Mouse (Mus musculus) monocyte, adult 2 months (primary cell): Measurements from ENCODE around the gene Abcb1b.
"Not testable (repeated sequence)": the region's sequence is repeated elsewhere in the genome, so short reads cannot be mapped to it uniquely, and the experiment has no call there.

Source experiments
- DNase-seq, 2 experiments: peaks; one replicate each; pipeline ENCODE4 v3.0.0; 2022; ENCODE audit warnings: low spot score in 2 of 2, low read depth in 1 of 2

Gene Abcb1b

GRCm38 (mm10) chr5:8797987-8798751 is at the start of gene Abcb1b:
TSS of gene Abcb1b (plus strand) at chr5:8798147.
- DNase-seq, result peak; percentile 16 to 18

- DNase-seq, result no peak
These were observed 25.1 kb upstream of the Abcb1b start for GRCm38 (mm10) chr5:8772866-8773265.

DNA sequence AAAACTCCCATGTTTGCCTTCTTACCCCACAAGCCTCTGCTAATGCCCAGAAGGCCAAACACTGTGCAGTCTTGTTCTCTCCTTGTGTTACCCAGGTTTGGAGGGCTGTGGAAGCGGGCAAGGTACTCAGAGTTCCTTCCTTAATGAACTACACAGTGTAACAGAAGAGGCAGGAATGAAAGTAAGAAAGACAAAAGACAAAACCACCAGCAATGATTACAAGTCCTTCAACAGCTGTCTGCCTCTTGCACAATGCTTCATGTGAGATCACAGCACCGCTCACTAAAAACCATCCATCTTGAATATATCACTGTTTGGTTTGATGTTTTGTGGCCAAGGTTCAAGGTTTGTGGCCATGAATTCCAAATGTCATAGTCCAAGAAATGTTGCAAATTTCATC is 19.6 kb upstream of the Abcb1b start:
- DNase-seq, result no peak

DNA sequence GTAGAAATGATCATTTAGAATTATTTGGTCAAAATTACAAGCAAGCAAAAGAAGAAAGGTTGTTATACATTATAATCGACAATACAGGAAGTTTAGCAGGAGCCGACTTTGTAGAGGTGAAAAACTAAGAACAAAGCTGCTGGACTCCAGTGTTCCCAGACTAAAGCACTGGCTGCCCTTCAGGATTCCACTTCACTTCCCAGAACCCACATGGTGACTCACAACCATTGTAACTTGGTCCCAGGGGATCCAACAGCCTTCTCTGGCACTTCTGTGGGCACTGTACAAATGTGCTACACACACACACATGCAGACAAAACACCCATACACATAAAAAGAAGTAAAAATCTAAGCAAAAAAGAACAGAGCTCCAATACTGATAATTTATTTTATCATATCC is 19.2 kb upstream of the Abcb1b start:
- DNase-seq, result no peak

GRCm38 (mm10) chr5:8792281-8792680 is 5.7 kb upstream of the Abcb1b start:
- no peak for DNase-seq

GRCm38 (mm10) chr5:8798752-8799115 is 787 bp downstream of the Abcb1b start:
- no peak for DNase-seq

- peak in 1 of 2 experiments; percentile 10 for DNase-seq
These were observed 7.8 kb downstream of the Abcb1b start for GRCm38 (mm10) chr5:8805742-8806141.

- no peak for DNase-seq
These were observed 9.4 kb downstream of the Abcb1b start for GRCm38 (mm10) chr5:8807137-8808004.

DNA sequence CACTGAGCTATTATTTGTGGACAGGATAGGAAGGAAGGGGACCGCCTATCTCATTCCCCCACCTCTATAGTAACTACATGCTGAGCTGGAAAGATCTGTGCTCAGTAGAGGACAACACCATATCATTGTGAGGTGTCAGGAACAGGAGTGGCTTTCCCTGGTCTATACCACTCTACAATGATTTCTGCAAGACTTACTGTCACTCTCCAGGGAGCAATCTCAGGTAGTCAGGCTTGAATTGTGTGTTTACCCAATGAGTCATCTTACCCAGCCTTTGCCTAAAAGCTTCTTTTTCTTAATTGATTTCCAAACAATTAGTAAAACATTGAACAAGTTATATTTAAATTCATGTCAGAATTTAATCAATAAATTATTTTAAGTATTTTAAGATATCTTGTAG is 15.9 kb downstream of the Abcb1b start:
- DNase-seq, result no peak

DNA sequence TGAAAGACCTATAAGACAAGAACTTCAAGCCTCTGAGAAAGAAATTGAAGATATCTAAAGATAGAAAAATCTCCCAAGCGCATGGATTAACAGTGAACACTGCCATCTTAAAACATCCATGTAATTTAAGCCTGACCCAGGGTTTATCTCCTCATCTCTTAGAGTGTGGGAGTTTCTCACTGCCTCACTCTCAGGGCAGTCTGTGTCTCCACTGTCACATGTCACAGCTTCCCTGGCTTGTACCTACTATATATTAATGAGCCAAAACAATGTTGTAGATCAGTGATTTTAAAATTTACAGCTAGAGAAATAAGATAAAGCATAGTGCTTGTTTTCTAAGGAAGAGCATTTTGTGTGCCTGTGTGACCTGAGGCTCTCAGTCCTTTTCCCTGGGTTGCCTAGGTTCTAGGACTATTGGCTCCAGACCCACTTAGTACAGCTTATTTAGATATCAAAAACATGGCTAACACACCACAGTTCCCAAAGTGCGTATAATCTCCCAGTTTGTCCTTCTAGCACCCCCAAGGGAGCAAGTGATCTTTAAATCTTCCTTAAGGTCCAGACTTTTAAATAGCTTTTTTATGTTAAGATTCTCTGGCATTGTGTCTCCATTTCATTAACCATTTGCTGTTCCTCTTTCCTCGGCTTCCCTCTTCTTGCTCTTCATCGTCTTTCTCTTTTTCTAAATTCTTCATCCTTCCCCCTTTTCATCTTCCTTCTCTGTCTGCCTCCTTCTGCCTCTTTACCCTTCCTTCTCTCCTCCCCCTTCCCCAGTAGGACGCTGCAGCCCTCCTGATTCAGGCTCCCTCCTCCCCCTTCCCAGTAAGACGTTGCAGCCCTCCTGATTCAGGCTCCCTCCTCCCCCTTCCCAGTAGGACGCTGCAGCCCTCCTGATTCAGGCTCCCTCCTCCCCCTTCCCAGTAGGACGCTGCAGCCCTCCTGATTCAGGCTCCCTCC is 22.0 kb downstream of the Abcb1b start:
- no peak for DNase-seq

- DNase-seq, result not testable (repeated sequence)
These were observed 22.7 kb downstream of the Abcb1b start for GRCm38 (mm10) chr5:8820592-8821104.

GRCm38 (mm10) chr5:8838661-8839438 is 40.9 kb downstream of the Abcb1b start:
- no peak for DNase-seq

DNA sequence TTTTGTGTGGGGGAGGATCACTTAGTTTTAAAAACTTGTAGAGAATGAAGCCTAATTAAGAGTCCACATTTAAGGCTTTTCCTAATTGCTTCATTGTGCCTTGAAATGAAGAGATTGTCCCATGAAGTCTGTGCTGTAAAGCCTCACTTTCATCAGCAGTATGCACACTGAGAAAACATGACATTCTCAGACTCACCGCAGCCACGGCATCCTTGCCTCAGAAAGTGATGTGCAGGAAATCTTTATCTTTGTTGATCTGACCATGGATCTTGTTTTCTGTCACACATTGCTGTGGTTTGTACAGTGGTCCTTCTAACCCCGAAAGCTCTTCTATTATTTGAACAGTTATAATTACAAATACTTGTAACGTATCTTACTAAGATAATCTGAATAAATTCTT is 41.7 kb downstream of the Abcb1b start:
- DNase-seq, result no peak

DNA sequence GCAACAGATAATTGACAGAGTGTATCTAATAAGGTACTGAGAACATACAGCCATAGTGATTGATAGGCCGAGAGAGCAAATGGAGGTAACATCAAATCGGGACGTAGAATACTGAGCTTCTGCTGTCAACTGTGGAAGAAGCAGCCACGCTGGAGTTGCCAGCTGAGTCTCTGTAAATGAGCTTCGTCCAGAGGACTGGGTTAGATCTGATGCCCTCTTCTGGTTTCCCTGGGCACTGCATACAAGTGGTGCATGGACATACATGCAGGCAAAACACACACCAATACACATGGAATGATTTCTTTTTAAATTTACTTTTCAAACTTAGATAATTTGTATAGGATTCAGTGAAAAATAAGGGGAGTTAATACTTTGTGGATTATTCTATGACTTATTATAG is 42.9 kb downstream of the Abcb1b start:
- peak; percentile 16 to 29 for DNase-seq

DNA sequence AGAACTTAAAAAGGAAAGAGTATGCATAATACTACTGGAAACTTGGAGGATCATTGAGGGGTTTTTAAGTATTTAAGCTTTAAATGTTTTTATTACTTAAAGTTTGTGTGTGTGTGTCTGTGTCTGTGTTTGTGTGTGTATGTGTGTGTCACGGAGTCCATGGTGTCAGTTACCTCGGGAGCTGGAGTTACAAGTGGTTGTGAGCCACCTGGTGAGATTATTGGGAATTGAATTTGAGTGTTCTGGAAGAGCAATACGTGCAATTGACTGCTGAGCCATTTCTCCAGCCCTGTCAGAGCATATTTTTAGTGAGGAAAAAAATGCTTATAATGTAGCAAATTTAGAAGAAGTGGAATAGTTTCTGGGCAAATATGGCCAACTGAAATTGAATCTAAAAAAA is 44.9 kb downstream of the Abcb1b start:
- DNase-seq, result no peak

- not testable (repeated sequence) for DNase-seq
These were observed 50.9 kb downstream of the Abcb1b start for GRCm38 (mm10) chr5:8848607-8849575.

DNA sequence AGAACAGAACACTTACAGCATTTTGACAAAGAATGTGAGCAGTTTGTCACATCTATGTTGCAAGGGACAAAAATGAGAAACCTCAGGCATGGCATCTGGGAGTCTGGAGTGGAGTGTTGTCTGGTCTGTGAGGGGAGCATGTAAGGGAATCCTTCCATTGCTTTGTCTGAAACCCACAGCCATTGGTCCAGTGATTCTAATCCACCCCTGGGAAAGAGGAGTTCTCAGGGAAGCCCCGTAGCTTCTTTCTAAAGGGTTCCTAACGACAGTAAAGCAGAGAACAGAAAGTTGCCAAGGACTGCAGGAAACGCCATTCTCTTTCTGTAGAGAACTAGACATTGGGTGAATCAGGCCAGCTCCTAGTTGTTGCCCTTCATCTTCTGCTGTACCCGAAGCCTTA is 52.9 kb downstream of the Abcb1b start:
- no peak for DNase-seq

GRCm38 (mm10) chr5:8857201-8857600 is 59.3 kb downstream of the Abcb1b start:
- DNase-seq, result no peak

- DNase-seq, result no peak
These were observed 63.9 kb downstream of the Abcb1b start for GRCm38 (mm10) chr5:8861811-8862210.
